Mouse (Mus musculus) neural tube, embryonic 15.5 days (tissue): ENCODE data around the gene Polrmt. TPM values are rescaled to one million over a fixed set of nuclear protein-coding genes. Genes with fewer than 3 reads are reported as not detected.

Experiments used
- ATAC-seq: fragments of 200-750 bp; cut with Nextera tagmentation; 2 replicates; pipeline ENCODE4 v1.8.0; 2017; ENCODE audit warnings: mild to moderate bottlenecking, moderate TSS enrichment, moderate library complexity; ENCODE audit not compliant: low FRiP score
- H3K27ac ChIP-seq: fragments of 300-500 bp; sonication (generic); replicated peaks from 2 replicates; pipeline ENCODE4 v1.5.1; 2015; ENCODE audit warnings: mild to moderate bottlenecking, inconsistent platforms
- H3K27me3 ChIP-seq: fragments of 300-500 bp; sonication (generic); replicated peaks from 2 replicates; pipeline ENCODE4 v1.6.1; 2015; ENCODE audit warnings: inconsistent platforms
- H3K36me3 ChIP-seq: fragments of 300-500 bp; sonication (generic); 2 replicates; pipeline ENCODE4 v1.6.1; 2015; ENCODE audit warnings: inconsistent platforms
- H3K4me1 ChIP-seq: fragments of 300-500 bp; sonication (generic); 2 replicates; pipeline ENCODE4 v1.6.1; 2015; ENCODE audit warnings: inconsistent platforms
- H3K4me2 ChIP-seq: fragments of 300-500 bp; sonication (generic); 2 replicates; pipeline ENCODE4 v1.6.1; 2015; ENCODE audit warnings: inconsistent platforms, mild to moderate bottlenecking, moderate library complexity
- H3K4me3 ChIP-seq: fragments of 300-500 bp; sonication (generic); replicated peaks from 2 replicates; pipeline ENCODE4 v1.5.1; 2015; ENCODE audit warnings: mild to moderate bottlenecking, inconsistent platforms
- H3K9ac ChIP-seq: fragments of 300-500 bp; sonication (generic); replicated peaks from 2 replicates; pipeline ENCODE4 v1.6.1; 2015; ENCODE audit warnings: mild to moderate bottlenecking, inconsistent platforms
- H3K9me3 ChIP-seq: fragments of 300-500 bp; sonication (generic); replicated peaks from 2 replicates; pipeline ENCODE4 v1.6.1; 2016; ENCODE audit warnings: inconsistent platforms
- WGBS: fragments of 180-500 bp; shearing (Covaris S2); methylation state at CpG from one replicate; pipeline ENCODE4 v1.1.7; 2015; ENCODE audit warnings: mixed read lengths; 5-methylcytosine and 5-hydroxymethylcytosine counted together
- polyA plus RNA-seq: library from polyadenylated mRNA; unstranded; fragments of >200 nt; fragmentation: Nextera tagmentation; extraction: Ambion mirVana; gene quantifications from 2 replicates; pipeline ENCODE4 v1.2.1, GENCODE M21; 2015

Gene Polrmt
- polyA plus RNA-seq, 1 experiment from 2014 or later = 43.4 TPM

DNA sequence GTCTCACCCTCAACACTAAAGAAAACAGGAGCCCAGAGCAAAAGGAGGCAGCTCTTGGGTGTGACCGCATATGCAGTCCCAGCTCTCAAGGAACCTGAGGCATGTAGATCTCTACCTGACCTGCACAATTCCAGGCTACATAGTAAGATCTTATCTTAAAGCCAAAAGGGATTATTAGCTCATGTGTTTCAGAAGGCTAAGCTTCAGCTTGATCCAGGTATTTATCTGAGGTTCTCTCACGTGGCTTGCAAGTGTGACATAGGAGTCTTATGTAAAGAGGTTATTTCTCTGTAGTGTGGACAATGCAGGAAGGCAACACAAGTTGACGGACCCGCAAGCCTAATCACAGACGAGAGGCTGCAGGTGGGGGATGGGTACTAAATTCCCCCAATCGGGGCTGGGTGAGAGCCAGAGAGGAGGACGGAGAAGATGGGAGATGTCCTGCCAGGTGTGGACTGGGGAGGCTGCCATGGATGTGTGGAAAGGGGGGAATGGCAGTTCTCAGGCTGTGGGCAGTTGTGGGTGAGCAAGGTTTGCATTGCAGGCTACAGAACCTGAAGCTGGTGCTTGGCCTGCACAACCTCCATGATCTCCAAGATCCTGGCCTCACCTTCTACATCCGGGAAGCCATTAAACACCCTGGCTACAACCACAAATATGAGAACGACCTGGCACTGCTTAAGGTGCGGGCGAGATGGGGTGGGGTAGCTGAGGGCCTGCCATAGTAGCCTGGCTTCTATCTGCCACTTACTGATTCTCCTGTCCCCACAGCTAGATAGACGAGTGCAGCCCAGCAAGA lies 52.6 kb downstream of the Polrmt start:
- H3K27me3 ChIP-seq = no peaks in the 10 kb centered on the region
- H3K27ac ChIP-seq = no peak overlapping the region
- ATAC-seq = no peak
- no peak overlapping the region for H3K9ac ChIP-seq
- 77% methylated on average over 12 of the region's 12 CpGs for WGBS
- H3K36me3 ChIP-seq = peaks cover 7% of the 10 kb centered on the region
- H3K9me3 ChIP-seq = no peaks in the 10 kb centered on the region
- H3K4me1 ChIP-seq = peaks cover 15% of the 10 kb centered on the region; the same call in 1 of the 2 replicates
- no peak overlapping the region for H3K4me2 ChIP-seq
- H3K4me3 ChIP-seq = no peak overlapping the region

DNA sequence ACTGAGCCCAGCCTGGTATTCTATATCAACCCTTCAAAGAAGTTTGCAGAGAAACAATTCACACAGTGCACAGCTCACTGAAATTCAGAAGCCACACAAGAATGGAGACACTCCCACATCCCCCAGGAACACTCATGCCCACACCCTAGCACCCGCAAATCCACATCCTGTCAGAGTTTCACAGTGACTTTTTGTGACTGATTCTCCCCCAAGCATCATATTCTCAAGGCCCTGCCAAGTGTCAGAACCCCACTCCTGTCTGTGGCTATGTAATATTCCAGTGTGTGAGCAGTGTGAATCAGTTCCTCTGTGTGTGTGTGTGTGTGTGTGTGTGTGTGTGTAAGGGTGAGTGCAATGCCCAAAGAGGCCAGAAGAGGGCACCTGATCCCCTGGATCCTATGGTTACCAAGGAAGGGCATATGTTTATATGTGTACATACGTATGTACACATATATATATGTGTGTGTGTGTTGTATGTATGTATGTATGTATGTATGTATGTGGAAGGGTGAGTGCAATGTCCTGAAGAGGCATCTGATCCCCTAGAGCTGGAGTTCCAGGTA lies 54.3 kb downstream of the Polrmt start:
- H3K4me1 ChIP-seq = peaks cover 15% of the 10 kb centered on the region; the same call in 1 of the 2 replicates
- no peaks in the 10 kb centered on the region for H3K9me3 ChIP-seq
- no peak overlapping the region for H3K9ac ChIP-seq
- no peak for ATAC-seq
- H3K27me3 ChIP-seq = no peaks in the 10 kb centered on the region
- H3K4me3 ChIP-seq = no peak overlapping the region
- no peak overlapping the region for H3K4me2 ChIP-seq
- WGBS = 95% methylated on average over 2 of the region's 2 CpGs
- no peak overlapping the region for H3K27ac ChIP-seq
- H3K36me3 ChIP-seq = peaks cover 24% of the 10 kb centered on the region

DNA sequence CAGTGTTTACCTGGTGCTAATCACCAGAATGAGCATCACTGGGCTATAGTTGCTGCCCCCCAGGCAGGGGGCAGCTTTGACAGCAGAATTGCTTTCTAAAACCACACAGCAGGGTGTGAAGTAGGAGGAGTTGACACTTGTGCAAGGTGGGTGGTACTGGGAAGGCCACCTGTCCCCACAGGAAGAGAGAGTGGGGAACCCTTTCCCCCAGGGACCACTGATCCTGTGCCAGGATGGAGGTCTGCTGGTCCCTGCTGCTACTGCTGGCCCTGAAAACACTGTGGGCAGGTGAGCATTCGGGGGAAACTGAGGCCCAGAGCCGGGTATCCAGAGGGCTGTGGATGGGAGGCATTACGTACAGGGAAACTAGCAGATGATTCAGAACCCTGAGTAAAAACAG lies 57.2 kb downstream of the Polrmt start:
- Histone ChIP-seq H3K4me3 (no peak overlapping the region), H3K4me2 (no peak overlapping the region), H3K27ac (no peak overlapping the region), H3K9me3 (no peaks in the 10 kb centered on the region), H3K27me3 (no peaks in the 10 kb centered on the region), H3K36me3 (peaks cover 48% of the 10 kb centered on the region), H3K4me1 (peaks cover 2% of the 10 kb centered on the region), H3K9ac (no peak overlapping the region)
- no peak for ATAC-seq
- WGBS = 94% methylated on average over 3 of the region's 3 CpGs

DNA sequence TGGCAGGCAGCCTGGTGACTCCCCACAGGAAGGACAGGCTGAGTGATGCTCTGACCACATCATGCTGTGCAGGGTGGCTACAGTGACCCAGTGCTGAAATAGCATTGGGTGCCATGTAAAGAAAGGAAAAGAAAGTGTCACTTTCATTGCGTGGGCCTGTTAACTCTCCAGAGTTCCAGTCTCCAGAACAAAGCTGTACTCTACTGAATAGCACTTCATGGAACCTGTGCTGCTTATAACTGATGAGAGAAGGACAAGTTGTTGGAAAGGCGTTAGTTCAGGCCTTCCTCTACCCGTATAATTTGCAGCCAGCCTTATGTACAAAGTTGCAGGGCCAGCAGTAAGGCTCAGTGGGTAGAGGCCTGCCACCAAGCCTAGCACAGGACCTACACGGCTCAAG lies 57.7 kb downstream of the Polrmt start, which contains the start of gene Gzmm:
TSS of gene Gzmm (plus strand) at position 301 of the 400 bp plus-strand sequence.
- Histone ChIP-seq H3K9ac (no peak within 1 kb of the TSS), H3K4me2 (no peak within 1 kb of the TSS), H3K9me3 (no peaks in the 10 kb centered on the region), H3K4me1 (peaks cover 7% of the 10 kb centered on the region), H3K27ac (no peak within 1 kb of the TSS), H3K4me3 (no peak within 1 kb of the TSS), H3K36me3 (peaks cover 48% of the 10 kb centered on the region), H3K27me3 (no peaks in the 10 kb centered on the region)
- ATAC-seq = no peak
- 79% methylated on average over 4 of the region's 4 CpGs for WGBS

DNA sequence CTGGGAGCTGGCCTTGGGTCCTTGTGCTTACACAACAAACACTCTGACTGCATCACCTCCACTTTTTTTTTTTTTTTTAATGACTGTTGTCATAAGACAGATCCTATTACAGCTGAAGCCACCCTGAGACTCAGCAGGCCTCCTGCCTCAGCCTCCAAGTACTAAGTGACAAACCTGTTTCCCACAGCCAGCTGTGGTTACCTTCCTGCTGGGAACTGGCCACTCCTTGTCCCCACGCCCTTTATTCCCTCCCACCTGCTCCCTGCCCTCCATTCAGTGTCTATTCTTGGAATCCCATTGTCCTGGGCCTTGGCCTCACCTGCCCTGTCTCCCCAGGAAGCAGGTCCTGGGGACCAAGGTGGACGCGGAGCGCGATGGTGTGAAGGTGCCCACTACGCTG lies 58.9 kb downstream of the Polrmt start:
- ATAC-seq = no peak
- H3K27me3 ChIP-seq = no peaks in the 10 kb centered on the region
- H3K4me3 ChIP-seq = no peak overlapping the region
- H3K4me1 ChIP-seq = peaks cover 18% of the 10 kb centered on the region
- WGBS = 97% methylated on average over 6 of the region's 6 CpGs
- no peak overlapping the region for H3K27ac ChIP-seq
- H3K36me3 ChIP-seq = peaks cover 48% of the 10 kb centered on the region
- no peaks in the 10 kb centered on the region for H3K9me3 ChIP-seq
- H3K4me2 ChIP-seq = no peak overlapping the region
- H3K9ac ChIP-seq = no peak overlapping the region

DNA sequence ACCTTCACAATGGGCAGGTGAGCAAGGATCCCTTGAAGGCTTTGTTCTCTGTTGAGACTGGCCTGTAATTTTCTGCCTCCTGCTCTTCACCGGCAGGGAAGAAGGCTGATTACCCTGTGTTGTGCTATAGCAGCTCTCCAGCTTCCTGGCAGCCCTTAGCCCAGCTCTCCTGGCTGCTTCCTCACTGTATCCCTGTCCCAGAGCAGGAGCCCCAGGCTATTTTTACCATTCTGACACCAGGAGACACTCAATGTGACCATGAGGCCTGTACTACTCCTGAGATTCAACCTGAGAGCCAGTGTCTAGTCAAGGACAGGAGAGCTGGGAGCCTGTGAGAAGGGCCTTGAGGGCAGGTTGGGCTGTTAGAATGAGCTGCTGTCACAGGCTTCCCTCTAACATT lies 59.7 kb downstream of the Polrmt start:
- Histone ChIP-seq H3K9me3 (no peaks in the 10 kb centered on the region), H3K4me1 (peaks cover 18% of the 10 kb centered on the region), H3K36me3 (peaks cover 48% of the 10 kb centered on the region), H3K27me3 (no peaks in the 10 kb centered on the region), H3K4me2 (no peak overlapping the region), H3K4me3 (no peak overlapping the region), H3K9ac (no peak overlapping the region), H3K27ac (no peak overlapping the region)
- WGBS = 91% methylated on average over 1 of the region's 1 CpGs
- ATAC-seq = no peak

DNA sequence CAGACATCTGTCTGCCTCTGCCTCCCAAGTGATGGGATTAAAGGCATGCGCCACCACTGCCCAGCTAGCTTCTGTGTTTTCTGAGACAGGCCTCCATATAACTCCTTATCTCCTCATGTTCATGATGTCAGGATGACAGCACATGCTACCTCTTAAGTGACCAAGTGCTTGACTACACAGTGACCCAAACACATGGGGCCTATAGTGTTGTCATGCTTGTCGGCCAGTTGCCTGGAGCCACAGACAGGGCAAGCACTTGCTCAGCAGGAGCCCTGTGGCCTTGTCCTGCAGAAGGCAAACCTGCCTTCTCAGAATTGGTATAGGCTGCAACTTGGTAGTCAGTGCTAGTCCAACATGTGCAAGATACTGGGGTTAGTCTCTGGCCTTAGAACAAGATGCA lies 60.2 kb downstream of the Polrmt start:
- H3K9ac ChIP-seq = no peak overlapping the region
- no peak for ATAC-seq
- 92% methylated on average over 2 of the region's 2 CpGs for WGBS
- no peak overlapping the region for H3K27ac ChIP-seq
- H3K36me3 ChIP-seq = peaks cover 48% of the 10 kb centered on the region
- H3K4me3 ChIP-seq = no peak overlapping the region
- H3K4me2 ChIP-seq = no peak overlapping the region
- H3K27me3 ChIP-seq = no peaks in the 10 kb centered on the region
- H3K9me3 ChIP-seq = no peaks in the 10 kb centered on the region
- H3K4me1 ChIP-seq = peaks cover 21% of the 10 kb centered on the region

Other genes starting within 250 kb of the Polrmt start
- gene Plpp2, start 212.8 kb downstream of the Polrmt start, polyA plus RNA-seq = 23.7 and 26.2 TPM in 2 replicates
- gene Mier2, start 191.4 kb downstream of the Polrmt start, polyA plus RNA-seq = 61.7 and 68.6 TPM in 2 replicates
- gene Theg, start 159.2 kb downstream of the Polrmt start, polyA plus RNA-seq = 0.37 TPM in 1 of 2 replicates, not detected in the other
- gene C2cd4c, start 132.6 kb downstream of the Polrmt start, polyA plus RNA-seq = 0.40 and 0.55 TPM in 2 replicates
- gene Shc2, start 108.7 kb downstream of the Polrmt start, polyA plus RNA-seq = 24.7 and 28.9 TPM in 2 replicates
- gene Odf3l2, start 100.8 kb downstream of the Polrmt start, polyA plus RNA-seq = 0.14 and 0.17 TPM in 2 replicates
- 1.0 and 4.1 TPM in 2 replicates for gene Madcam1, start 82.0 kb downstream of the Polrmt start, polyA plus RNA-seq
- gene Tpgs1, start 77.2 kb downstream of the Polrmt start, polyA plus RNA-seq = 109 and 115 TPM in 2 replicates
- 83.0 and 83.4 TPM in 2 replicates for gene Cdc34, start 64.4 kb downstream of the Polrmt start, polyA plus RNA-seq
- gene Gzmm, start 57.6 kb downstream of the Polrmt start, polyA plus RNA-seq = 1.1 TPM in 2 replicates
- gene Bsg, start 42.1 kb downstream of the Polrmt start, polyA plus RNA-seq = 958 and 1,001 TPM in 2 replicates
- 2.0 and 3.0 TPM in 2 replicates for gene Hcn2, start 29.9 kb downstream of the Polrmt start, polyA plus RNA-seq
- 2.7 and 3.4 TPM in 2 replicates for gene Fgf22, start 8.5 kb upstream of the Polrmt start, polyA plus RNA-seq
- gene Rnf126, start 20.4 kb upstream of the Polrmt start, polyA plus RNA-seq = 108 and 110 TPM in 2 replicates
- 2.6 and 4.5 TPM in 2 replicates for gene Fstl3, start 30.7 kb upstream of the Polrmt start, polyA plus RNA-seq
- 0.14 and 10.2 TPM in 2 replicates for gene Prss57, start 44.4 kb upstream of the Polrmt start, polyA plus RNA-seq
- 227 and 256 TPM in 2 replicates for gene Palm, start 47.0 kb upstream of the Polrmt start, polyA plus RNA-seq
- 0.33 and 11.5 TPM in 2 replicates for gene Misp, start 74.4 kb upstream of the Polrmt start, polyA plus RNA-seq
- gene Ptbp1, start 107.8 kb upstream of the Polrmt start, polyA plus RNA-seq = 55.8 and 121 TPM in 2 replicates
- gene Prtn3, start 127.9 kb upstream of the Polrmt start, polyA plus RNA-seq = 9.0 and 9.5 TPM in 2 replicates
- 316 and 385 TPM in 2 replicates for gene Plppr3, start 128.1 kb upstream of the Polrmt start, polyA plus RNA-seq
- gene Elane, start 139.7 kb upstream of the Polrmt start, polyA plus RNA-seq = 0.31 and 0.50 TPM in 2 replicates
- gene Cfd, start 144.3 kb upstream of the Polrmt start, polyA plus RNA-seq = not detected in 2 replicates
- gene Med16, start 162.3 kb upstream of the Polrmt start, polyA plus RNA-seq = 44.9 and 46.7 TPM in 2 replicates
- gene Gm26602, start 164.3 kb upstream of the Polrmt start, polyA plus RNA-seq = 22.7 and 23.6 TPM in 2 replicates
- 1.8 and 2.8 TPM in 2 replicates for gene Kiss1r, start 170.4 kb upstream of the Polrmt start, polyA plus RNA-seq
- 264 and 288 TPM in 2 replicates for gene R3hdm4, start 174.6 kb upstream of the Polrmt start, polyA plus RNA-seq
- 2.4 and 5.1 TPM in 2 replicates for gene Arid3a, start 180.5 kb upstream of the Polrmt start, polyA plus RNA-seq
- 94.4 and 104 TPM in 2 replicates for gene Wdr18, start 213.6 kb upstream of the Polrmt start, polyA plus RNA-seq
- gene Grin3b, start 224.1 kb upstream of the Polrmt start, polyA plus RNA-seq = 0.32 and 0.33 TPM in 2 replicates
- gene Tmem259, start 237.7 kb upstream of the Polrmt start, polyA plus RNA-seq = 21.3 and 24.7 TPM in 2 replicates
- 31.6 and 76.4 TPM in 2 replicates for gene Cnn2, start 242.0 kb upstream of the Polrmt start, polyA plus RNA-seq
- gene Abca7, start 249.9 kb upstream of the Polrmt start, polyA plus RNA-seq = 5.2 and 5.6 TPM in 2 replicates